Comparison of ENCODE assay signal across 16 mouse cellular contexts in the genomic region with DNA sequence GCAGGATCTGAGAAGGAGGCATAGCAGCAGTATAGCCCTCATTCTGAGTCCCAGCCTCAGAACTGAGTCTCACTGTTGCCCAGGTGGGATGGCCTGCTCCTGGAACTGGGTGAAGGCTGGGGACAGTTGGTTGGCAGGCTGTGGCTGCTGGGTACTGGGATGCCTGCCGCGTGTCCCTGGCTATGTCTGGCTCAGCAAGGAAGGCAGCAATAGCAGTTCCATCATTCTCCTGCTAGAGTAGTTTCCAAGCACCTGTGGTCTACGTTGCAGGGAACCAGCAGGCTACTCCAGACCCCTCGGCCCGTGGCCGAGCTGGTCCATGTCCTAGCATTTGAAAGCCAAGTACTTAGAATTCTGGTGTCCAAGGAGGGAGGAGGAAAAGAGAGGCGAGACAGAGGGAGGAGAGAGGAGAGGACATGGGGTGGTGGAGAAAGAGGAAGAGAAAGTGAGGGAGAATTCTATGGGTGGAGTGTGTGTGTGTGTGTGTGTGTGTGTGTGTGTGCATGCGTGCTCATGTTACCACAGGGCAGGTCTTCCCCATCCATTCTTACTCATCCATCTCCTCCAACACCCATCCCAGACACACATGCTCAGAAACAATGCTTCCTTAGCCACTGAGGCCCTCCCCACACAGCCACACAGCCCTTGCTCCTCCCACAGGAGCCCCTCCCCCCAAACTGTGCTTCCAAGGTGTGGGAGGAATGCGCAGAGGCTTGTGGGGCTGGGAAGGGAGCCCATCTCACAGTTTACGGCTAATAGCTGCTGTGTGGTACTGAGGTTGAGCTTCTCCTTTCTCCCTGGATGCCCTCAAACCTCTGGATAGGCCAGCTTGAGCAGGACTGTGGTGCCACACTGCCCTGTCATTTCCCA. TPM values are rescaled to one million over a fixed set of nuclear protein-coding genes. Genes with fewer than 3 reads are reported as not detected.
DNase-seq lines count a peak whose midpoint lies in the region; ATAC-seq and TF ChIP-seq lines count a peak whose summit lies in the region.
"Had no signal": no experiment of that assay in that cellular context is flagged by ENCODE, and none has a peak within 500 bp of the region (broad histone marks: within the 10 kb centered on the region; RNA-seq: fewer than 3 reads in every experiment).

No protein-coding gene starts in this region.

- no peak for TF ChIP-seq CTCF in liver, postnatal 0 days (IDR thresholded peaks at IDR 0.05; ENCODE audit: low read depth)

- H3K4me3 ChIP-seq in liver, postnatal 0 days (ENCODE audit: low read depth, low read length): no peak overlapping the region
- H3K4me3 ChIP-seq in liver, embryonic 11.5 days (ENCODE audit: low read depth, low read length): no peak overlapping the region
- H3K4me3 ChIP-seq: midbrain, embryonic 10.5 days had no signal

- no peaks in the 10 kb centered on the region for H3K9me3 ChIP-seq in liver, postnatal 0 days (ENCODE audit: low read length)
- no peaks in the 10 kb centered on the region for H3K9me3 ChIP-seq in liver, embryonic 11.5 days (ENCODE audit: control insufficient read depth, low read length)
- H3K9me3 ChIP-seq: G1E; midbrain, embryonic 10.5 days had no signal

- WGBS in liver, postnatal 0 days (ENCODE audit: insufficient replicate concordance): 63% methylated on average over 10 of the region's 10 CpGs
- 72% methylated on average over 10 of the region's 10 CpGs for whole genome bisulfite sequencing in liver, embryonic 11.5 days

- no peak for TF ChIP-seq EP300 in liver, postnatal 0 days (IDR thresholded peaks at IDR 0.05; ENCODE audit: low read depth)

- H3K27me3 ChIP-seq in liver, postnatal 0 days (ENCODE audit: insufficient read depth, low read length): no peaks in the 10 kb centered on the region
- H3K27me3 ChIP-seq in liver, embryonic 11.5 days (replicated peaks; ENCODE audit: control insufficient read depth, insufficient read depth, low read length): no peaks in the 10 kb centered on the region

- no peak overlapping the region for H3K4me2 ChIP-seq in liver, postnatal 0 days (ENCODE audit: low read depth, low read length)
- no peak overlapping the region for H3K4me2 ChIP-seq in liver, embryonic 11.5 days
- H3K4me2 ChIP-seq: hindbrain, embryonic 14.5 days had no signal

- no peak overlapping the region for H3K9ac ChIP-seq in liver, postnatal 0 days (replicated peaks)
- no peak overlapping the region for H3K9ac ChIP-seq in liver, embryonic 11.5 days (ENCODE audit: low read depth, low read length)
- H3K9ac ChIP-seq: hindbrain, embryonic 14.5 days had no signal

- no peaks in the 10 kb centered on the region for H3K36me3 ChIP-seq in liver, postnatal 0 days (replicated peaks; ENCODE audit: insufficient read depth, low read length)
- H3K36me3 ChIP-seq in liver, embryonic 11.5 days (ENCODE audit: control insufficient read depth, insufficient read depth, low read length): no peaks in the 10 kb centered on the region
- H3K36me3 ChIP-seq: G1E; midbrain, embryonic 10.5 days had no signal

- DNase-seq in cerebellum, postnatal 25 days: peak; percentile 42 to 53
- DNase-seq in liver, postnatal 0 days: peak; percentile 17
- DNase-seq in liver, embryonic 11.5 days (ENCODE audit: low spot score): no peak
- no peak for DNase-seq in urinary bladder, postnatal 4 days (ENCODE audit: low spot score in 2 of 2)
- DNase-seq: adrenal gland, postnatal 36 days; cerebellum, adult 18-20 months; heart, adult 11 months; kidney, adult 9 months; thymus, postnatal 4 days had no signal

- H3K27ac ChIP-seq in liver, postnatal 0 days (ENCODE audit: low read depth): no peak overlapping the region
- H3K27ac ChIP-seq in liver, embryonic 11.5 days (ENCODE audit: low read depth, low read length): no peak overlapping the region
- H3K27ac ChIP-seq: hindbrain, embryonic 14.5 days; midbrain, embryonic 10.5 days had no signal

- ATAC-seq in cerebellum, adult (ENCODE audit: insufficient number of reproducible peaks, low FRiP score, low TSS enrichment): no peak
- ATAC-seq in liver, postnatal 0 days: no peak
- no peak for ATAC-seq in liver, embryonic 11.5 days (replicated peaks; ENCODE audit: low FRiP score)
- ATAC-seq in common myeloid progenitor, adult 5-6 weeks (replicated peaks; ENCODE audit: low read depth, poor library complexity, severe bottlenecking): peak; percentile 59
- ATAC-seq in monocyte, adult 5-6 weeks (replicated peaks; ENCODE audit: insufficient number of reproducible peaks, low FRiP score, low TSS enrichment, poor library complexity, severe bottlenecking): peak; percentile 67
- ATAC-seq in erythroblast, adult 5-6 weeks (replicated peaks; ENCODE audit: low FRiP score, poor library complexity, severe bottlenecking): no peak

- H3K4me1 ChIP-seq in liver, postnatal 0 days (ENCODE audit: insufficient read depth): no peaks in the 10 kb centered on the region
- H3K4me1 ChIP-seq in liver, embryonic 11.5 days (replicated peaks; ENCODE audit: control insufficient read depth, insufficient read depth, low read length): no peaks in the 10 kb centered on the region

RNA-seq across cellular contexts. Expression of a gene that starts 55.3 kb away (rescaled TPM):
- polyA plus RNA-seq in liver, postnatal 0 days (2015; fragmentation: Nextera tagmentation; extraction: Ambion mirVana): 3.0 and 3.8 TPM in 2 replicates
- polyA plus RNA-seq in liver, embryonic 11.5 days (2014; fragmentation: Nextera tagmentation; extraction: Ambion mirVana): 11.7 and 12.0 TPM in 2 replicates
- total RNA-seq in common myeloid progenitor, adult 5-6 weeks (2017): 8.5 and 11.2 TPM in 2 replicates
- 13.8 to 21.8 TPM (median 13.9 TPM) in 3 replicates for total RNA-seq in monocyte, adult 5-6 weeks (2017)
- total RNA-seq in erythroblast, adult 5-6 weeks (2015; ENCODE audit: low replicate concordance): 3.1 and 4.6 TPM in 2 replicates
- total RNA-seq in erythroblast, adult 5-6 weeks (2017; ENCODE audit: low replicate concordance): 3.4 and 4.7 TPM in 2 replicates

Comparison
In these comparisons a context has a peak if more than half of its experiments do, and no peak if none do; other contexts are left out.
1. DNase-seq: peak in cerebellum, postnatal 25 days (2 of 2) and liver, postnatal 0 days (single experiment); none in liver, embryonic 11.5 days (single experiment) and urinary bladder, postnatal 4 days (0 of 2).
2. ATAC-seq: peak in common myeloid progenitor, adult 5-6 weeks (single experiment) and monocyte, adult 5-6 weeks (single experiment); none in cerebellum, adult (single experiment), liver, postnatal 0 days (single experiment), liver, embryonic 11.5 days (single experiment) and erythroblast, adult 5-6 weeks (single experiment).